Mouse (Mus musculus): ENCODE data around the gene Phex. TPM values are rescaled to one million over a fixed set of nuclear protein-coding genes. Genes with fewer than 3 reads are reported as not detected.

The Phex gene
- polyA plus RNA-seq, 1 experiment from 2014 or later = 0.25 TPM

DNA sequence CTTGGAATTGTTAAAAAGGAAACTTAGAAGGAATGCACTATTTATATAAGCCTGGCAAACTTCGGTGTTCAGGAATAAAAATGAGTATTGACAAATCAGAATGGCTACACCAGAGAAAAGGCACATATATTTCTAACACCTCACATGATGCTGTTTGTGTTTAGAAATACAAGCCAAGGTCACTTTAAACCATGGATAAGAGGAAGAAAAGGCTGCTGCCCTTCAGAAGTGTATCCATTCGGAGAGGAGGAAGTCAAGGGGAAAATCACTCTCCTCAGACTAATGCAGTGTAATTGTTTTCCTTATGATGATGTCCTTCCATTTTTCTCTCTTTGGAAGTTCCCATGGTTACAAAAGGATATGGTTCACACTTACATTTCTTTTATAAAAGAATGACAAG is 251.7 kb downstream of the Phex start:
- Histone ChIP-seq H3K27me3 (no peaks in the 10 kb centered on the region), H3K4me1 (replicated peaks) (no peaks in the 10 kb centered on the region), H3K4me3 (no peak overlapping the region), H3K9ac (no peak overlapping the region), H3K27ac (replicated peaks) (no peak overlapping the region), H3K4me2 (no peak overlapping the region), H3K36me3 (no peaks in the 10 kb centered on the region), H3K9me3 (no peaks in the 10 kb centered on the region)
- WGBS = 74% methylated on average over 2 of the region's 2 CpGs
- no peak for ATAC-seq (ENCODE audit: low read depth)

DNA sequence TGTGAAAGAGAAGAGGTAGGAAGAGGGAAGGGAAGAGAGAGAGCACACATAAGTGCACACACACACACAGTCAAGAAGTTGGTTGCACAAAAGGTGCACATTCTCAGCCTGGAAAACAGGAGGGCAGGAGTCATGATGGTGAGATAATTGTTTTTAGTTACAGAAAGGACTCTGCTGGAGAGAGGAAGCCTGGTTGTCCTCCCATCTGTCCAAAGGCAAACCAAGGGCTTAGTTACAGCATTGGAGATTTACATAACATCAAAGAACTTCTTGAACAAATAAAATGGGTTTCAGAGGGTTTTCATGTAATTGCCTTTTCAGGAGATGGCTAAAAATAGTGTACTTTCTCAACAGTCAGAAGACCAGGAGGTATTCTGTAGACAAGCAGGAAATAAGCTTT is 270.4 kb downstream of the Phex start:
- Histone ChIP-seq H3K9me3 (no peaks in the 10 kb centered on the region), H3K27ac (replicated peaks) (no peak overlapping the region), H3K27me3 (no peaks in the 10 kb centered on the region), H3K36me3 (no peaks in the 10 kb centered on the region), H3K4me3 (no peak overlapping the region), H3K9ac (no peak overlapping the region), H3K4me2 (no peak overlapping the region), H3K4me1 (replicated peaks) (no peaks in the 10 kb centered on the region)
- no peak for ATAC-seq (ENCODE audit: low read depth)

GRCm38 (mm10) chrX:157139601-157140000 is 275.5 kb downstream of the Phex start:
- Histone ChIP-seq H3K27me3 (no peaks in the 10 kb centered on the region), H3K9me3 (no peaks in the 10 kb centered on the region), H3K36me3 (no peaks in the 10 kb centered on the region), H3K27ac (replicated peaks) (no peak overlapping the region), H3K4me2 (no peak overlapping the region), H3K4me3 (no peak overlapping the region), H3K4me1 (replicated peaks) (no peaks in the 10 kb centered on the region), H3K9ac (no peak overlapping the region)
- ATAC-seq (ENCODE audit: low read depth) = no peak
- WGBS = 69% methylated on average over 6 of the region's 6 CpGs

Small RNAs within 50 kb of the gene (microRNA-seq; reads per million reads assigned to microRNA genes)
- not detected for gene Gm23798

Other genes starting within 250 kb of the Phex start
- 112 and 125 TPM in 2 replicates for gene Sms, start 77.0 kb upstream of the Phex start, polyA plus RNA-seq (2015; fragmentation: Nextera tagmentation; extraction: Ambion mirVana)
- 2.3 and 2.9 TPM in 2 replicates for gene Yy2, start 153.7 kb upstream of the Phex start, polyA plus RNA-seq (2015; fragmentation: Nextera tagmentation; extraction: Ambion mirVana)
- gene Mbtps2, start 183.4 kb upstream of the Phex start, polyA plus RNA-seq (2015; fragmentation: Nextera tagmentation; extraction: Ambion mirVana) = 32.1 and 36.6 TPM in 2 replicates

Data from neural tube, embryonic 13.5 days (tissue).